Mouse (Mus musculus): ENCODE results near the gene Dnttip1. TPM values are rescaled to one million over a fixed set of nuclear protein-coding genes. Genes with fewer than 3 reads are reported as not detected.

The Dnttip1 gene
- total and polyA plus RNA-seq, 2 experiments from 2014 or later = 24.9 to 53.9 TPM

DNA sequence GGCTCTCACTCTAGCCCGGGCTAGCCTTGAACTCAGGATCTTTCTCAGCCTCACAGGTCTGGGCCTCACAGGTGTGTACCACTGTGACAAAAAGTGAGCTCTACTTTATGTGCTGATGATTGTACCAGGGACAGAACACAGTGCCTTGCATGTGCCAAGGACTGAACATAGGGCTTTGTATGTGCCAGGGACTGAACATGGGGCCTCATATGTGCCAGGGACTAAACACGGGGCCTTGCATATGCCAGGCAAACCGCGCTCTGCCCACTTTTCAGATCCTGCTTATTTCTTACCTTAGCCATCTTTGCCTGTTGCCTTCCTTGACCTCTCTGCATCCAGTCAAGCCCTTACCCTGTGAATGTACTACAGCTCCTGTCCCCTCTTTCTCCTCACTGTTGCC lies 16.2 kb downstream of the Dnttip1 start:
- Histone ChIP-seq H3K4me1 (ENCODE audit: insufficient read depth, low read length) (no peaks in the 10 kb centered on the region), H3K9me3 (ENCODE audit: low read length) (no peaks in the 10 kb centered on the region), H3K27ac (no peak overlapping the region; the same call in 1 of the 2 replicates), H3K36me3 (ENCODE audit: insufficient read depth, low read length) (peaks cover 63% of the 10 kb centered on the region), H3K9ac (replicated peaks; ENCODE audit: low read length) (no peak overlapping the region), H3K4me2 (ENCODE audit: low read depth, low read length) (no peak overlapping the region), H3K27me3 (ENCODE audit: insufficient read depth, low read length) (no peaks in the 10 kb centered on the region), H3K4me3 (ENCODE audit: low read length) (no peak overlapping the region)
- no peak for TF ChIP-seq CTCF (IDR thresholded peaks at IDR 0.05; ENCODE audit: low read depth)
- 94% methylated on average over 4 of the region's 4 CpGs for WGBS
- DNase-seq (ENCODE audit: low spot score) (no peak), ATAC-seq (no peak)

DNA sequence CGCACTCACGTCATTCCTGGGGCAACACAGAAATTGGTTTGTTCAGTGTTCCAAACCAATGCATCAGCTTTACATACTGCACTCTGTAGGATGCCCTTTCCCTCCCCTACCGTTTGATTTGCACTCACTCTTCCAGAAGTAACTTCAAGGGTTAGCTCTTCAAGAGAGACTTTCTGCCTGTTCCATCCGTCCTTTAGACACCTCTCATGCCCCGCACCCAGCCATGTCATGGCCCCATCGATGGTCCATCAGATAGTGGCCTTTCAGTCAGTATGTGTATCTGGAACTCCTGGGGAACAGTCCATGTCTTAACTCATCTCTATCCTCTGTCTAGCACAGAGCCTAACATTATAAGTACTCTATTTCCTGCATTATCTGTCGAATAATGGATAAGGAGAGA lies 16.8 kb downstream of the Dnttip1 start:
- ATAC-seq = no peak
- Histone ChIP-seq H3K27ac (no peak overlapping the region), H3K4me2 (ENCODE audit: low read depth, low read length) (no peak overlapping the region), H3K4me3 (ENCODE audit: low read length) (no peak overlapping the region), H3K4me1 (ENCODE audit: insufficient read depth, low read length) (no peaks in the 10 kb centered on the region), H3K36me3 (ENCODE audit: insufficient read depth, low read length) (peaks cover 62% of the 10 kb centered on the region), H3K9ac (replicated peaks; ENCODE audit: low read length) (no peak overlapping the region), H3K27me3 (ENCODE audit: insufficient read depth, low read length) (no peaks in the 10 kb centered on the region), H3K9me3 (ENCODE audit: low read length) (no peaks in the 10 kb centered on the region)
- no peak for DNase-seq (ENCODE audit: low spot score)
- no peak for TF ChIP-seq CTCF (IDR thresholded peaks at IDR 0.05; ENCODE audit: low read depth)
- WGBS = 82% methylated on average over 7 of the region's 7 CpGs

DNA sequence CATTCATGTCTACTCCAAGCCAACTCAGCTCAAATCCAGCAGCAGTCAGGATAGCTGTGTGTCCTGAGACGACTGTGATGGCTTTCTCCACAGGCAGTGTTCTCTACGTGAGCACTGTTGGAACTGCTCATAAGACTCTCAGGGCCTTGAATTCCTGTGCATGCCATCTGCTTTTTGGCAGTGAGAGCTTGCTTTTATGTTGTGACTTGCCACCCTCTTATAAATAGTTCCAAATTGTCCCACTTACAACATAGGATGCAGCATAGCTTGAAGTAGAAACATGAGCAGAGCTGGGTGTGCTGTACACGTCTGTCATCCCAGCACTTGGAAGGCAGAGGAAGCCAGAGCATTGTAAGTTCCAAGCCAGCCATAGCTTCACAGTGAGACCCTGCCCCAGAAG lies 20.1 kb downstream of the Dnttip1 start:
- H3K4me2 ChIP-seq (ENCODE audit: low read depth, low read length) = no peak overlapping the region
- H3K27ac ChIP-seq = no peak overlapping the region
- DNase-seq (ENCODE audit: low spot score) (no peak), ATAC-seq (no peak)
- no peak overlapping the region for H3K9ac ChIP-seq (replicated peaks; ENCODE audit: low read length)
- H3K9me3 ChIP-seq (ENCODE audit: low read length) = no peaks in the 10 kb centered on the region
- no peak for TF ChIP-seq CTCF (IDR thresholded peaks at IDR 0.05; ENCODE audit: low read depth)
- peaks cover 47% of the 10 kb centered on the region; the same call in 1 of the 2 replicates for H3K36me3 ChIP-seq (ENCODE audit: insufficient read depth, low read length)
- WGBS = 70% methylated on average over 3 of the region's 3 CpGs
- H3K27me3 ChIP-seq (ENCODE audit: insufficient read depth, low read length) = no peaks in the 10 kb centered on the region
- H3K4me1 ChIP-seq (ENCODE audit: insufficient read depth, low read length) = peaks cover 9% of the 10 kb centered on the region
- H3K4me3 ChIP-seq (ENCODE audit: low read length) = no peak overlapping the region

DNA sequence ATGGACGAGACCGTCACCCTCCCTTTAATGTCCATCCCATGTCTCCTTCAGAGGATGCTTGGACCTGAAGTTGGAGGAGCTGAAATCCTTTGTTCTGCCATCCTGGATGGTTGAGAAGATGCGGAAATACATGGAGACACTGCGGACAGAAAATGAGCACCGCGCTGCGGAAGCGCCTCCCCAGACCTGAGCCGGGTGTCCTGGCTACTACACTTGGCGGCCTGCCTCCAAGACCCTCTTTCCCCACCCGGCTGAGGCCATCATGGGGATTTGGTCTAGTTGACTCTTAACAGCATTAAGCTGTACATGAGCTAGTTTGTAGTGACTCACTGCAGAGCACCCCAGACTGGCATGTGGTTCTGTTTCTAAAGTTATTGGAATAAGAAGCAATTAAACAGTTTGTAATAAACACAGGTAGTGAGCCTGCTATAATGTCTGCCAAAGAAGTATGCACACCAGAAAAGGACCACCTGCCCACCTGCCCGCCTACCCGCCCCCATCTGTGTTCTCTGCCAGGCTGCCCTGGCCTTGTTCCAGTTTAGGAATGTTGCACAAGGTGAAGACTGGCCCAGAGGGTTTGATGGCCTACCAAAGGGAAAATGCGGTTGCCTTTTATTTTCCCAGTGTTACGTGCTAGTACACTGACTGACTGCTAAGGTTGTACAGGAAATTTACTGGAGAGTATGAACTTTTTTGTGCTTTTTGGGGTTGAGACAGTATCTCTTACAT lies 22.2 kb downstream of the Dnttip1 start:
- no peaks in the 10 kb centered on the region for H3K27me3 ChIP-seq (ENCODE audit: insufficient read depth, low read length)
- H3K36me3 ChIP-seq (ENCODE audit: insufficient read depth, low read length) = peaks cover 33% of the 10 kb centered on the region; the same call in 1 of the 2 replicates
- H3K4me3 ChIP-seq (ENCODE audit: low read length) = no peak overlapping the region
- H3K27ac ChIP-seq = peak overlapping the region; percentile 36; the same call in 1 of the 2 replicates
- DNase-seq (ENCODE audit: low spot score) (no peak), ATAC-seq (no peak)
- H3K9ac ChIP-seq (replicated peaks; ENCODE audit: low read length) = no peak overlapping the region
- WGBS = 86% methylated on average over 15 of the region's 15 CpGs
- no peak overlapping the region for H3K4me2 ChIP-seq (ENCODE audit: low read depth, low read length)
- no peaks in the 10 kb centered on the region for H3K9me3 ChIP-seq (ENCODE audit: low read length)
- peaks cover 9% of the 10 kb centered on the region for H3K4me1 ChIP-seq (ENCODE audit: insufficient read depth, low read length)
- TF ChIP-seq CTCF (IDR thresholded peaks at IDR 0.05; ENCODE audit: low read depth) = no peak

DNA sequence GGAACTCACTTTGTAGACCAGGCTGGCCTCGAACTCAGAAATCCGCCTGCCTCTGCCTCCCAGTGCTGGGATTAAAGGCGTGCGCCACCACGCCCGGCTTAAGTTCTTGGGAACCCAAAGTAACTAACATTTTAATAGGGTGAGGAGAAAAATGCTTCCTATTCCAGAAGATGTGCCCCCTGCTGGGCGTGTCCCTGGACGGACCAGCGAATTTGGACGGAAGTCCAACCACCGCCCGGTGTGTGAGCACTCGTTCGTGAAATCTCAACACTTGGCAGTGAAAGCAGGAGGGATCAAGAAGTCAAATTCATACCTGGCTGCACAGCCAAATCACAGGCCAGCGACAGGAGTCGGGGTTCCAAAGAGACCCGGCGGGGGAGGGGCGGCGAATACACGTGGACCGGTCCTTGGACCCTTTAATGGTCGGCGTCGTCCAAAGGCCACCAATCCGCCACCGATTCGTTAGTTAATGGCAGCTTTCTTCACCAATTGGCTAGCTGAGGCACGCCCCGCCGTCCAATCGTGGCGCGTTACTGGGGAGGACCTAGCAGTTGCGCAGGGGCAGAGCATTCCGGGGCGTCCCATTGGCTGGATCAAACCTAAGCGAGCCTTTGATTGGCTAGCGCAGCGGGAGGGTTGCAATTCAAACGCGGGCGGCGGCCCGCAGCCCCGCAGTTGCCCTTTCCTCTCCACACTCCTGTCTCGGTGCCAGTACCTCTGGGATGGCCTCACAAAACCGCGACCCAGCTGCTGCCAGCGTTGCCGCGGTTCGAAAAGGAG lies 23.7 kb downstream of the Dnttip1 start, which contains the start of gene Ube2c:
Gene Ube2c, plus strand, starts transcription at position 641 of the 780 bp plus-strand sequence.
- Histone ChIP-seq H3K36me3 (ENCODE audit: insufficient read depth, low read length) (peaks cover 33% of the 10 kb centered on the region; the same call in 1 of the 2 replicates), H3K27me3 (ENCODE audit: insufficient read depth, low read length) (no peaks in the 10 kb centered on the region), H3K27ac (peak within 1 kb of the TSS; percentile 3; the same call in 1 of the 2 replicates), H3K4me1 (ENCODE audit: insufficient read depth, low read length) (peaks cover 9% of the 10 kb centered on the region), H3K4me3 (ENCODE audit: low read length) (peak within 1 kb of the TSS; percentile 73), H3K9me3 (ENCODE audit: low read length) (no peaks in the 10 kb centered on the region), H3K9ac (replicated peaks; ENCODE audit: low read length) (peak within 1 kb of the TSS; percentile 40; the same call in 1 of the 2 replicates), H3K4me2 (ENCODE audit: low read depth, low read length) (peak within 1 kb of the TSS; percentile 99)
- DNase-seq (ENCODE audit: low spot score) (peak; percentile 99), ATAC-seq (peak; percentile 100)
- peak; percentile 40 for TF ChIP-seq CTCF (IDR thresholded peaks at IDR 0.05; ENCODE audit: low read depth)
- 2% methylated on average over 53 of the region's 53 CpGs for WGBS

DNA sequence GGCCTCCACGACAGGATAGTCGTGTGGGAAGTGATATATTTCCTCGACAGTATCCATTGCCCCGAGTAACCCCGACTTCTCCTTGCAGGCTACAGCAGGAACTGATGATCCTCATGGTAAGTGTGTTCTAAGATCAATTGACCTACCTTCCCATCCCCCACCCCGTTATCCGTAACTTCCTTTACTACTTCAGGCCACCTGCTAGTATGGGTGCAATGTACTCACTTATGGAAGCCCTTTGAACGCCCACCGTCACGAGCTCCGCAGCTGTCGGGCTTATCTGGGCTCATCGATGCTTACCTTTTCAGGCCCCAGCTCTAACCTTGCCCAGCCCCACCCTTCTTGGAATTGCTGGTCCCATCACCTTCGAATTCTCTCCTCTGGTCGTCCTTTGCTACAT lies 24.5 kb downstream of the Dnttip1 start:
- H3K9ac ChIP-seq (replicated peaks; ENCODE audit: low read length) = peak overlapping the region; percentile 40; the same call in 1 of the 2 replicates
- H3K9me3 ChIP-seq (ENCODE audit: low read length) = no peaks in the 10 kb centered on the region
- H3K36me3 ChIP-seq (ENCODE audit: insufficient read depth, low read length) = peaks cover 28% of the 10 kb centered on the region; the same call in 1 of the 2 replicates
- H3K4me1 ChIP-seq (ENCODE audit: insufficient read depth, low read length) = peaks cover 9% of the 10 kb centered on the region
- WGBS = 4% methylated on average over 15 of the region's 15 CpGs
- TF ChIP-seq CTCF (IDR thresholded peaks at IDR 0.05; ENCODE audit: low read depth) = no peak
- peak overlapping the region; percentile 73 for H3K4me3 ChIP-seq (ENCODE audit: low read length)
- DNase-seq (ENCODE audit: low spot score) (no peak), ATAC-seq (no peak)
- H3K4me2 ChIP-seq (ENCODE audit: low read depth, low read length) = peak overlapping the region; percentile 99
- H3K27me3 ChIP-seq (ENCODE audit: insufficient read depth, low read length) = no peaks in the 10 kb centered on the region
- H3K27ac ChIP-seq = no peak overlapping the region
